ENCODE assay signal across 8 mouse cellular contexts in the genomic region with DNA sequence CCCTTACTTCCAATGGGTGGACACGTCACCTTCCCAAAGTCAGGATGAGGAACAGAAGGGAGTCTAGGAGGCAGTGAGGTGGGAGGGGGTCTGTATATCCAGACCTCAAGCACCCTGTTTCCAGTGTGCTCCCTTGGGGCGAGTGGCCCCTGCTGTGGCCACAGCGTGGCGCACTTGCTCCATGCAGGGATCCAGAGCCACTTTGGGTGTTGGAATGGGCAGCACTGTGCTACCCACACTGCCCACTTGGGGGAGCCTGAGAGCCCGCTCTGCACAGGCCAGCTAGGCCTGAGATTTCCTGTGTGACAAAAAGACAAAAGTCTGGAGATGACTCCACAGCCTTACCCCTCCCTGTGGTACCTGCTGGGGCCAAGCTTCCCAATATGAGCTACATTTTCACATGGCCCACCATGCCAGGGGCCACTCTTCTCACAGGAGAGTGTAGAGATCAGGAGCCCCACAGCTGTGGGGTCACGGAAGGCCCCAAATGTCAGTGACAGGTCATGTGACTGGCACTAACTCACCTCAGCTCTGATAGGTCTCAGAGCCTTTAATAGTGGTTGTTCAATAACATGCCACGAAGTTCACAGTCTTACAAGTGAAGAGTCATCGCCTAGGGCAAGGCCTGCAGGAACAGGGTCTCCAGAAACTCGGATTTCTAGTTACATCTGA. TPM values are rescaled to one million over a fixed set of nuclear protein-coding genes. Genes with fewer than 3 reads are reported as not detected.
DNase-seq lines count a peak whose midpoint lies in the region; ATAC-seq lines count a peak whose summit lies in the region.

No protein-coding gene starts in this region.

- H3K4me3 ChIP-seq in intestine, embryonic 15.5 days (replicated peaks), result no peak overlapping the region
- no peak overlapping the region for H3K4me3 ChIP-seq in midbrain, embryonic 10.5 days

- no peak overlapping the region for H3K9ac ChIP-seq in intestine, embryonic 15.5 days

- H3K36me3 ChIP-seq in intestine, embryonic 15.5 days, result no peaks in the 10 kb centered on the region
- no peaks in the 10 kb centered on the region for H3K36me3 ChIP-seq in midbrain, embryonic 10.5 days

- no peaks in the 10 kb centered on the region for H3K9me3 ChIP-seq in intestine, embryonic 15.5 days
- no peaks in the 10 kb centered on the region for H3K9me3 ChIP-seq in midbrain, embryonic 10.5 days (replicated peaks)

- 0 out of 2 replicates have a peak, but pooled peaks cover 2% of the 10 kb centered on the region for H3K4me1 ChIP-seq in intestine, embryonic 15.5 days (replicated peaks)
- H3K4me1 ChIP-seq in midbrain, embryonic 10.5 days, result peaks cover 8% of the 10 kb centered on the region

- H3K4me2 ChIP-seq in intestine, embryonic 15.5 days (replicated peaks), result no peak overlapping the region

- intact Hi-C loops in left cerebral cortex, postnatal 14 days (cut with DNase I), result loop anchor here (1.0 to 2.0 kb wide), 2 partner anchors 170 to 313 kb away; no protein-coding TSS in a partner anchor

- peaks cover 11% of the 10 kb centered on the region for H3K27me3 ChIP-seq in intestine, embryonic 15.5 days (replicated peaks)
- peaks cover 45% of the 10 kb centered on the region for H3K27me3 ChIP-seq in midbrain, embryonic 10.5 days (ENCODE audit: low read depth, poor library complexity, severe bottlenecking)

- peak; percentile 89 to 96 for DNase-seq in adrenal gland, adult (ENCODE audit: inconsistent age in 2 of 2, low spot score in 1 of 2)
- DNase-seq in embryo, embryonic 10.5 days (ENCODE audit: low spot score), result peak; percentile 95
- DNase-seq in gastrocnemius, postnatal 25 days, result peak; percentile 79
- DNase-seq in left cerebral cortex, postnatal 14 days (ENCODE audit: low spot score in 2 of 2), result peak; percentile 95 to 97
- peak; percentile 91 for DNase-seq in midbrain, embryonic 10.5 days (ENCODE audit: low spot score)
- DNase-seq in right cerebral cortex, postnatal 36 days (ENCODE audit: low spot score in 2 of 2), result peak; percentile 85 to 90
- DNase-seq in urinary bladder, postnatal 4 days (ENCODE audit: low spot score in 2 of 2), result peak; percentile 84 to 93

- peak; percentile 86 for ATAC-seq in intestine, embryonic 15.5 days

- H3K27ac ChIP-seq in intestine, embryonic 15.5 days, result no peak overlapping the region
- no peak overlapping the region for H3K27ac ChIP-seq in midbrain, embryonic 10.5 days (replicated peaks)

- WGBS in intestine, embryonic 15.5 days, result 35% methylated on average over 9 of the region's 9 CpGs
- WGBS in midbrain, embryonic 10.5 days, result 36% methylated on average over 9 of the region's 9 CpGs

RNA-seq across cellular contexts. Expression of gene Hif1an, which starts 20.1 kb away (rescaled TPM):
- 10 to 100 TPM; 86.7 to 94.7 TPM for total RNA-seq in gastrocnemius, postnatal 25 days (2021)
- 25.4 and 26.3 TPM in 2 replicates for polyA plus RNA-seq in intestine, embryonic 15.5 days (2015; fragmentation: Nextera tagmentation; extraction: Ambion mirVana)
- 10 to 100 TPM; 31.7 to 34.6 TPM for total RNA-seq in left cerebral cortex, postnatal 14 days (2021)
- 42.1 and 47.9 TPM in 2 replicates for polyA plus RNA-seq in midbrain, embryonic 10.5 days (2016; fragmentation: Nextera tagmentation; extraction: Ambion mirVana)

RNA-seq across cellular contexts. Expression of gene Ndufb8, which starts 27.5 kb away (rescaled TPM):
- 1,000 to 10,000 TPM; 1,010 to 1,034 TPM for total RNA-seq in gastrocnemius, postnatal 25 days (2021)
- 562 and 659 TPM in 2 replicates for polyA plus RNA-seq in intestine, embryonic 15.5 days (2015; fragmentation: Nextera tagmentation; extraction: Ambion mirVana)
- 100 to 1,000 TPM; 408 to 415 TPM for total RNA-seq in left cerebral cortex, postnatal 14 days (2021)
- 610 and 632 TPM in 2 replicates for polyA plus RNA-seq in midbrain, embryonic 10.5 days (2016; fragmentation: Nextera tagmentation; extraction: Ambion mirVana)

RNA-seq across cellular contexts. Expression of gene Gm20538, which starts 30.1 kb away (rescaled TPM):
- total RNA-seq in gastrocnemius, postnatal 25 days (2021), result not detected
- polyA plus RNA-seq in intestine, embryonic 15.5 days (2015; fragmentation: Nextera tagmentation; extraction: Ambion mirVana), result not detected in 2 replicates
- not detected for total RNA-seq in left cerebral cortex, postnatal 14 days (2021)
- polyA plus RNA-seq in midbrain, embryonic 10.5 days (2016; fragmentation: Nextera tagmentation; extraction: Ambion mirVana), result not detected in 2 replicates

RNA-seq across cellular contexts. Expression of gene Sec31b, which starts 37.1 kb away (rescaled TPM):
- total RNA-seq in gastrocnemius, postnatal 25 days (2021), result 10 to 100 TPM; 15.5 to 17.5 TPM
- 0.40 and 0.49 TPM in 2 replicates for polyA plus RNA-seq in intestine, embryonic 15.5 days (2015; fragmentation: Nextera tagmentation; extraction: Ambion mirVana)
- total RNA-seq in left cerebral cortex, postnatal 14 days (2021), result under 1 TPM; 0.30 to 0.33 TPM
- 0.58 and 0.91 TPM in 2 replicates for polyA plus RNA-seq in midbrain, embryonic 10.5 days (2016; fragmentation: Nextera tagmentation; extraction: Ambion mirVana)
